ENCODE assay signal across 27 mouse cellular contexts in genomic region chr17:31303401-31303800, GRCm38 (mm10).
"Had no signal": no experiment of that assay in that cellular context is flagged by ENCODE, and none has a peak within 500 bp of the region (broad histone marks: within the 10 kb centered on the region; RNA-seq: fewer than 3 reads in every experiment).

No protein-coding gene starts in this region.

- H3K4me3 ChIP-seq: heart, adult 2 months; heart, embryonic 13.5 days; heart, embryonic 15.5 days; hindbrain, embryonic 13.5 days; hindbrain, embryonic 15.5 days; kidney, embryonic 15.5 days; layer of hippocampus, adult 2 months; left cerebral cortex, adult 2 months; limb, embryonic 10.5 days; limb, embryonic 12.5 days; liver, embryonic 13.5 days had no signal

- H3K27me3 ChIP-seq: heart, embryonic 13.5 days; heart, embryonic 15.5 days; hindbrain, embryonic 13.5 days; hindbrain, embryonic 15.5 days; liver, embryonic 13.5 days had no signal

- H3K4me1 ChIP-seq: hindbrain, embryonic 15.5 days had no signal

- H3K27ac ChIP-seq: heart, adult 2 months; heart, embryonic 13.5 days; heart, embryonic 15.5 days; hindbrain, embryonic 13.5 days; hindbrain, embryonic 15.5 days; hindbrain, postnatal 0 days; kidney, embryonic 15.5 days; kidney, postnatal 0 days; layer of hippocampus, adult 2 months; left cerebral cortex, adult 2 months; limb, embryonic 10.5 days; limb, embryonic 12.5 days; liver, embryonic 13.5 days had no signal

- H3K9ac ChIP-seq: heart, embryonic 13.5 days; heart, embryonic 15.5 days; hindbrain, embryonic 13.5 days; hindbrain, embryonic 15.5 days; kidney, embryonic 15.5 days; limb, embryonic 12.5 days; liver, embryonic 13.5 days had no signal

- H3K9me3 ChIP-seq: heart, embryonic 13.5 days; heart, embryonic 15.5 days; hindbrain, embryonic 13.5 days; hindbrain, embryonic 15.5 days; kidney, embryonic 15.5 days; limb, embryonic 10.5 days; limb, embryonic 12.5 days; liver, embryonic 13.5 days had no signal

- ATAC-seq: hindbrain, postnatal 0 days; intestine, embryonic 16.5 days had no signal

- DNase-seq: gastrocnemius, postnatal 14 days; gastrocnemius, postnatal 36 days; heart, adult 11 months; heart, adult 2 months; heart, postnatal 14 days; heart, postnatal 36 days; kidney, adult 11 months; kidney, adult 2 months; kidney, adult 9 months; kidney, postnatal 14 days; kidney, postnatal 36 days; liver; liver, embryonic 13.5 days had no signal

- H3K4me2 ChIP-seq: heart, embryonic 11.5 days; heart, embryonic 13.5 days; heart, embryonic 15.5 days; hindbrain, embryonic 13.5 days; hindbrain, embryonic 15.5 days; kidney, embryonic 15.5 days; limb, embryonic 12.5 days; liver, embryonic 11.5 days; liver, embryonic 13.5 days had no signal

- H3K36me3 ChIP-seq: heart, embryonic 13.5 days; heart, embryonic 15.5 days; hindbrain, embryonic 15.5 days; kidney, embryonic 15.5 days; limb, embryonic 10.5 days; limb, embryonic 12.5 days; liver, embryonic 13.5 days had no signal
